Mouse (Mus musculus): Measurements from ENCODE around the gene Ocln.

- TF ChIP-seq CTCF (IDR thresholded peaks at IDR 0.05) (no peak), EP300 (IDR thresholded peaks at IDR 0.05) (peak; percentile 34; the same call in 1 of the 2 replicates)
Observed at GRCm38 (mm10) chr13:100495337-100495736, 57.2 kb downstream of the Ocln start.

All from lung, postnatal 0 days (tissue).